Mouse (Mus musculus) limb, embryonic 15.5 days (tissue): Measurements from ENCODE around the gene Tmem108. TPM values are rescaled to one million over a fixed set of nuclear protein-coding genes. Genes with fewer than 3 reads are reported as not detected.

Experiments
- ATAC-seq: fragments of 200-750 bp; cut with Nextera tagmentation; 2 replicates; pipeline ENCODE4 v1.8.0; 2017; ENCODE audit warnings: low read depth, moderate TSS enrichment; ENCODE audit not compliant: insufficient number of reproducible peaks, low FRiP score, low TSS enrichment
- H3K27ac ChIP-seq: fragments of 300-500 bp; sonication (generic); 2 replicates; pipeline ENCODE4 v1.5.1; 2015; ENCODE audit warnings: moderate library complexity, mild to moderate bottlenecking, inconsistent platforms
- H3K27me3 ChIP-seq: fragments of 300-500 bp; sonication (generic); 2 replicates; pipeline ENCODE4 v1.6.1; 2015; ENCODE audit warnings: inconsistent platforms
- H3K36me3 ChIP-seq: fragments of 300-500 bp; sonication (generic); 2 replicates; pipeline ENCODE4 v1.6.1; 2015; ENCODE audit warnings: inconsistent platforms
- H3K4me1 ChIP-seq: fragments of 300-500 bp; sonication (generic); 2 replicates; pipeline ENCODE4 v1.6.1; 2015; ENCODE audit warnings: inconsistent platforms
- H3K4me2 ChIP-seq: fragments of 300-500 bp; sonication (generic); 2 replicates; pipeline ENCODE4 v1.6.1; 2015; ENCODE audit warnings: mild to moderate bottlenecking, inconsistent platforms
- H3K4me3 ChIP-seq: fragments of 300-500 bp; sonication (generic); 2 replicates; pipeline ENCODE4 v1.5.1; 2015; ENCODE audit warnings: mild to moderate bottlenecking, inconsistent platforms
- H3K9ac ChIP-seq: fragments of 300-500 bp; sonication (generic); 2 replicates; pipeline ENCODE4 v1.6.1; 2015; ENCODE audit warnings: inconsistent platforms
- H3K9me3 ChIP-seq: fragments of 300-500 bp; sonication (generic); 2 replicates; pipeline ENCODE4 v1.6.1; 2016; ENCODE audit warnings: inconsistent platforms
- WGBS: fragments of 180-500 bp; shearing (Covaris S2); methylation state at CpG from one replicate; pipeline ENCODE4 v1.1.7; 2015; 5-methylcytosine and 5-hydroxymethylcytosine counted together
- polyA plus RNA-seq: library from polyadenylated mRNA; unstranded; fragments of >200 nt; fragmentation: Nextera tagmentation; extraction: Ambion mirVana; gene quantifications from 2 replicates; pipeline ENCODE4 v1.2.1, GENCODE M21; 2015

The Tmem108 gene
- polyA plus RNA-seq, 1 experiment from 2014 or later, result 6.4 TPM

- Histone ChIP-seq H3K9ac (no peak overlapping the region), H3K27me3 (no peaks in the 10 kb centered on the region), H3K4me1 (no peaks in the 10 kb centered on the region), H3K27ac (no peak overlapping the region), H3K9me3 (no peaks in the 10 kb centered on the region), H3K36me3 (no peaks in the 10 kb centered on the region), H3K4me2 (no peak overlapping the region), H3K4me3 (no peak overlapping the region)
- 86% methylated on average over 7 of the region's 7 CpGs for WGBS
- no peak for ATAC-seq
Observed at GRCm38 (mm10) chr9:103594423-103595189, 167.0 kb downstream of the Tmem108 start.

DNA sequence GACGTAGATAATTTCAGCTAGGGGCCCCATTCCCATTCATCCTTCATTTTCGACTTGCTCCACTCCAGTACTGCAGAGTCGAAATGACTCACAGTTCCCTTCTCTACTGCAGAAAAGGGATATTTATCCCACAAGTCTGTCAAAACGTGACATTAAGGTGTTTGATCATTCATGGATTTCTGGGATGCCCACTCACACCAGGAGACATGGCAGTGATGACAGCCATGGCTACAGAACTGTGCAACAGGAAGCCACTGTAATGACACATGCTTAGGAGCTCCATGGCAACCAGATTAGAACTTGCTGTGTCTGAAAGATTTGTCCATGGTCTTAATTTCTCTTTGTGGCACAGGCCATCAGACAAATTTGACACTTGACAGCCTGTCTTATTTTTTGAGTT, 168.6 kb downstream of the Tmem108 start:
- ATAC-seq, result no peak
- Histone ChIP-seq H3K27ac (no peak overlapping the region), H3K9ac (no peak overlapping the region), H3K27me3 (no peaks in the 10 kb centered on the region), H3K4me2 (no peak overlapping the region), H3K4me3 (no peak overlapping the region), H3K9me3 (no peaks in the 10 kb centered on the region), H3K4me1 (no peaks in the 10 kb centered on the region), H3K36me3 (no peaks in the 10 kb centered on the region)
- 66% methylated on average over 4 of the region's 4 CpGs for WGBS

- no peak overlapping the region for H3K27ac ChIP-seq
- H3K9me3 ChIP-seq, result no peaks in the 10 kb centered on the region
- WGBS, result 83% methylated on average over 4 of the region's 4 CpGs
- no peak for ATAC-seq
- H3K4me2 ChIP-seq, result no peak overlapping the region
- H3K27me3 ChIP-seq, result no peaks in the 10 kb centered on the region
- H3K4me1 ChIP-seq, result no peaks in the 10 kb centered on the region
- no peaks in the 10 kb centered on the region for H3K36me3 ChIP-seq
- H3K4me3 ChIP-seq, result no peak overlapping the region
- H3K9ac ChIP-seq, result no peak overlapping the region
Observed at GRCm38 (mm10) chr9:103591962-103592361, 169.7 kb downstream of the Tmem108 start.

DNA sequence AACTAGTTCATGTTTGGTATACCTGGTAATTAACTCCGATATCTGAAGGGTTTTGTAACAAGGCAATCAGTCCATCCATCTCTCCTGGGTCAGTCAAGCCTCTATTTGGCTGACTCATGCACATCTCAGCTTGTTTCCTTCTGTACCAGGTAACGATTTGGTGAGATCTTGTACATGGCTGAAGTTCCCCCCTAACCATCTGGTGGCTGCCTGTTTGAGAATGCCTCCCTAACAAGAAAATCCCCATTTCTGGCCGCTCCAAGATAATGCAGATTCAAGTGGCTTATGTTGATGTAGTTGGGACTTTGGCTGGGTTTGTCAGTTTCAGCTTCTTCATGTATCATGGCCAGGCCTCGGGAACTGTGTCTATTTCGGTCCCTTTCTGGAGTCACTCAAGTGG, 170.8 kb downstream of the Tmem108 start:
- no peak overlapping the region for H3K4me2 ChIP-seq

GRCm38 (mm10) chr9:103584865-103585264, 176.8 kb downstream of the Tmem108 start:
- Histone ChIP-seq H3K36me3 (no peaks in the 10 kb centered on the region), H3K27ac (no peak overlapping the region), H3K4me2 (no peak overlapping the region), H3K4me1 (no peaks in the 10 kb centered on the region), H3K9me3 (no peaks in the 10 kb centered on the region), H3K4me3 (no peak overlapping the region), H3K27me3 (no peaks in the 10 kb centered on the region), H3K9ac (no peak overlapping the region)
- 79% methylated on average over 4 of the region's 4 CpGs for WGBS
- no peak for ATAC-seq

More for the DNA sequence above, 170.8 kb downstream of the Tmem108 start:
- no peak overlapping the region for H3K27ac ChIP-seq
- no peaks in the 10 kb centered on the region for H3K9me3 ChIP-seq
- H3K9ac ChIP-seq, result no peak overlapping the region
- no peak overlapping the region for H3K4me3 ChIP-seq
- no peaks in the 10 kb centered on the region for H3K4me1 ChIP-seq
- WGBS, result 92% methylated on average over 5 of the region's 5 CpGs
- H3K27me3 ChIP-seq, result no peaks in the 10 kb centered on the region
- no peak for ATAC-seq
- H3K36me3 ChIP-seq, result no peaks in the 10 kb centered on the region

DNA sequence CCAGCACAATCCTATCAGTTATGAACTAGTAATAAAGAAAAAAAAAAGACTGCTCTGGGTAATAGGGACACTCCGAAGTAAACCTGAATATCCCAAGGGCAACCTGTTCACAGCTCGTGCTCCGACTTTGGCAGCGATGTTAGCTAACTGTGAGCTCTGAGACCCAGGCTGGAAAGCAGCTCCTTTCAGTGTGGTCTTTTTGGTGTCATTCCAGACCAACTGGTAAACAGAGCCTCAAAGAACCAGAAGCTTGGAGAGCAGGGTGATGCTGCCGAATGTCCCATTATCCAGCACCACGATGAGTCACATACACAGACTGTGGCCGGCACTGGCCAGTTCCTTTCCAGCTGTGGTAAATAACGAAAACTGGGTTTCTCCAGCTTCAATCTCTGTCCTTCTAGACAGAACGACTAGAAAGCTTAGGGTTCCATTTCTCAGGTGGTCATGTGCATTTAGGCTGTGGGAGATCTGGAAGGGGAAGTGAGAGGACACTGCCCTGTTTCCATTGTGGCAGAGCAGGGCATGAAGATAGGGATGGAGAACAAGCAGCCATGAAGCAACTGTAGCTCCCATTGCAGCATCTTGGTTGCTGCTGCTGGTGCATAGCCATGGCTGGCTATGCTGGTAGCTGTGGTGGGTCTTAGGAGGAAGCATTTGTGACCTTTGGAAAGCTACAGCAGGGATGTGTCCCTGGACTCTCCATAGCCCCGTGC, 179.2 kb downstream of the Tmem108 start:
- no peaks in the 10 kb centered on the region for H3K9me3 ChIP-seq
- H3K4me3 ChIP-seq, result no peak overlapping the region
- no peak for ATAC-seq
- no peaks in the 10 kb centered on the region for H3K27me3 ChIP-seq
- H3K27ac ChIP-seq, result no peak overlapping the region
- 81% methylated on average over 10 of the region's 10 CpGs for WGBS
- no peak overlapping the region for H3K4me2 ChIP-seq
- no peaks in the 10 kb centered on the region for H3K4me1 ChIP-seq
- H3K36me3 ChIP-seq, result no peaks in the 10 kb centered on the region
- H3K9ac ChIP-seq, result no peak overlapping the region

DNA sequence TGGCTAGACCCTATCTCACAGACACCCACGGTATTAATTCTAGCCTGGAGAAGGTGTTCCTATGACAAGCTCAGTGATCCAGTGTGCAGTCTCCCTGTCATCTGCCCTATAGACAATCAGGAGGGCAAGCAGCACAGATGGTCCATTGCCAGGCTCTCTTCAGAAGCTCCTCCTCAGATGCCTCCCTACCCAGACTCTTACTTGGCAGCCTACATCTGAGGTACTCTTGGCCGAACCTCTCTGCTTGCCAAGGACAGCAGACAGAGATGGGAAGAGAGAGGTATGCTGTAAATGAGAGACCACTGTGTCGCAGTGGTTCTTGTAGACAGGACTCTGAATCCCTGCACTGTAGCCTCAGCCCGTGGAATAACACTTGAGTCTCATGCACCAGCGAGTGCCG, 181.0 kb downstream of the Tmem108 start:
- Histone ChIP-seq H3K4me2 (no peak overlapping the region), H3K36me3 (no peaks in the 10 kb centered on the region), H3K9me3 (no peaks in the 10 kb centered on the region), H3K4me3 (no peak overlapping the region), H3K4me1 (no peaks in the 10 kb centered on the region), H3K9ac (no peak overlapping the region), H3K27ac (no peak overlapping the region), H3K27me3 (no peaks in the 10 kb centered on the region)
- ATAC-seq, result no peak
- WGBS, result 94% methylated on average over 6 of the region's 6 CpGs

DNA sequence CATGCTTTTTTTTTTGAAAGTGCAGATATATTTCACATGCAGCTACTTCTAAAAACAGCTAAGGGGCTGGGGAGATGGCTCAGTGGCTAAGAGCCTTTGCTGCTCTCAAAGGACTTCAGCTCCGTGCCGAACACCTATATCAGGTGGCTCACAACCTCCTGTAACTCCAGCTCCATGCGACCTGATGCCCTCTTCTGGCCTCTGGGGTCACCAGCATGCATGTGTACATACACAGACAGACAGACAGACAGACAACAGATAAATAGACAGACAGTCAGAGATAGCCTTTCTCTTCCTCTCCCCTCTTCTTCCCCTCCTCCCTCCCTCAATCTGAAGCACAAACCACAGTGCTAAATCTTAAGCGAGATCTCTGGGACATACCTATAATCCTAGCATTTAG, 181.5 kb downstream of the Tmem108 start:
- H3K4me2 ChIP-seq, result no peak overlapping the region
- no peak overlapping the region for H3K27ac ChIP-seq
- no peak for ATAC-seq
- H3K27me3 ChIP-seq, result no peaks in the 10 kb centered on the region
- 90% methylated on average over 4 of the region's 4 CpGs for WGBS
- H3K36me3 ChIP-seq, result no peaks in the 10 kb centered on the region
- H3K9me3 ChIP-seq, result no peaks in the 10 kb centered on the region
- no peak overlapping the region for H3K4me3 ChIP-seq
- no peaks in the 10 kb centered on the region for H3K4me1 ChIP-seq
- H3K9ac ChIP-seq, result no peak overlapping the region

GRCm38 (mm10) chr9:103579411-103580026, 182.1 kb downstream of the Tmem108 start:
- Histone ChIP-seq H3K27ac (no peak overlapping the region), H3K9me3 (no peaks in the 10 kb centered on the region), H3K27me3 (no peaks in the 10 kb centered on the region), H3K4me3 (no peak overlapping the region), H3K9ac (no peak overlapping the region), H3K4me2 (no peak overlapping the region), H3K36me3 (no peaks in the 10 kb centered on the region), H3K4me1 (peaks cover under 1% of the 10 kb centered on the region; the same call in 1 of the 2 replicates)
- ATAC-seq, result no peak
- 77% methylated on average over 9 of the region's 9 CpGs for WGBS

GRCm38 (mm10) chr9:103577731-103578130, 183.9 kb downstream of the Tmem108 start:
- H3K4me2 ChIP-seq, result no peak overlapping the region
- no peaks in the 10 kb centered on the region for H3K27me3 ChIP-seq
- H3K9me3 ChIP-seq, result no peaks in the 10 kb centered on the region
- H3K4me1 ChIP-seq, result peaks cover 4% of the 10 kb centered on the region; the same call in 1 of the 2 replicates
- no peak overlapping the region for H3K27ac ChIP-seq
- H3K9ac ChIP-seq, result no peak overlapping the region
- H3K4me3 ChIP-seq, result no peak overlapping the region
- H3K36me3 ChIP-seq, result no peaks in the 10 kb centered on the region
- no peak for ATAC-seq
- 57% methylated on average over 4 of the region's 4 CpGs for WGBS

DNA sequence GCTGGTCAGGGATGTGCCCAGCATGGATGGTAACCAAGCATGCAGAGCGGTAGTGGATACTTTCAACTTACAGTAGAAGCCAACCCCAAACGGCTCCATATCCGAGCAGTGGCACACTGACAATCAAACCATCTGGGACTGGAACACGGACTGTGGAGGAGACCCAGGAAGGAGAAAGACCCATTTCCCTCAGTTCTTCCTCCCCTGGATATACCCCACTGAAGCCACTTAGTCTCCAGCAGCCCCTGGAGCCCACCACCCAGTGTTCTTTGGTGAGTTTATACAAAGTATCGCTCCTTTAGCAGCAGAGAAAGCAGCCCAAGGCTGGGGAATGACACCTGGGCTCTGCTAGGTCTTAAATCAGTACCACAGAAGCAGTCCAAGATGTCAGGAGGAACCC, 184.5 kb downstream of the Tmem108 start:
- 85% methylated on average over 5 of the region's 5 CpGs for WGBS
- Histone ChIP-seq H3K27me3 (no peaks in the 10 kb centered on the region), H3K4me1 (peaks cover 4% of the 10 kb centered on the region; the same call in 1 of the 2 replicates), H3K36me3 (no peaks in the 10 kb centered on the region), H3K9me3 (no peaks in the 10 kb centered on the region), H3K27ac (no peak overlapping the region), H3K4me3 (no peak overlapping the region), H3K4me2 (no peak overlapping the region), H3K9ac (no peak overlapping the region)
- no peak for ATAC-seq

DNA sequence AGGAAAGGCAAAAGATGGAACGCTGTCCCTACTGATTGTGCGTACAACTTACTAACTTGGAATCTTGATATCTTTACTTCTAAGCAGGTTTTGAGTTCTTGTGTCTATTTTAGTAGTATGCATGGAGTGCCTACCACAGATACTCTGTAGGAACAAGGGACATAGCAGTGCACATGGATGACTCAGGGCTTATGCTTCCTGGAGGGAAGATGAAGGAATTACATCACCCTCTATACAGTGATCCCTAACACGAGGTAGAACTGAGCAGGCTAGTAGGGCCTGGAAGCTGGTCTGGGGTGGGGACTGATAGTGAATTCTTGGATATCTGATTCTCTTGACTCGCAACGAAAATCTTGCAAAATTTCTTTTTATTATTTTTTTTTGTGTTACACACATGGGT, 185.7 kb downstream of the Tmem108 start:
- ATAC-seq, result no peak
- Histone ChIP-seq H3K4me2 (no peak overlapping the region), H3K9me3 (no peaks in the 10 kb centered on the region), H3K27me3 (no peaks in the 10 kb centered on the region), H3K4me3 (no peak overlapping the region), H3K36me3 (no peaks in the 10 kb centered on the region), H3K4me1 (peaks cover 4% of the 10 kb centered on the region; the same call in 1 of the 2 replicates), H3K9ac (no peak overlapping the region), H3K27ac (no peak overlapping the region)
- 94% methylated on average over 5 of the region's 5 CpGs for WGBS
